Mouse (Mus musculus) kidney, embryonic 14.5 days (tissue): ENCODE data around the gene Six6. TPM values are rescaled to one million over a fixed set of nuclear protein-coding genes. Genes with fewer than 3 reads are reported as not detected.

Experiments used
- ATAC-seq: fragments of 200-750 bp; cut with Nextera tagmentation; 2 replicates; pipeline ENCODE4 v1.8.0; 2017; ENCODE audit warnings: moderate number of reproducible peaks, mild to moderate bottlenecking, moderate TSS enrichment, moderate library complexity; ENCODE audit not compliant: low FRiP score, low TSS enrichment
- H3K27ac ChIP-seq: fragments of 300-500 bp; sonication (generic); 2 replicates; pipeline ENCODE4 v1.5.1; 2014; ENCODE audit warnings: low read depth, mild to moderate bottlenecking, low read length, moderate library complexity, mixed read lengths
- H3K27me3 ChIP-seq: fragments of 300-500 bp; sonication (generic); 2 replicates; pipeline ENCODE4 v1.6.1; 2014; ENCODE audit warnings: mild to moderate bottlenecking, low read length; ENCODE audit not compliant: control insufficient read depth, insufficient read depth
- H3K36me3 ChIP-seq: fragments of 300-500 bp; sonication (generic); 2 replicates; pipeline ENCODE4 v1.6.1; 2014; ENCODE audit warnings: low read length, mixed read lengths; ENCODE audit not compliant: control insufficient read depth, insufficient read depth
- H3K4me1 ChIP-seq: fragments of 300-500 bp; sonication (generic); 2 replicates; pipeline ENCODE4 v1.6.1; 2014; ENCODE audit warnings: low read length, mixed read lengths; ENCODE audit not compliant: control insufficient read depth, insufficient read depth
- H3K4me2 ChIP-seq: fragments of 300-500 bp; sonication (generic); replicated peaks from 2 replicates; pipeline ENCODE4 v1.6.1; 2014; ENCODE audit warnings: low read depth, mild to moderate bottlenecking, low read length
- H3K4me3 ChIP-seq: fragments of 300-500 bp; sonication (generic); 2 replicates; pipeline ENCODE4 v1.5.1; 2014; ENCODE audit warnings: mild to moderate bottlenecking, low read length
- H3K9ac ChIP-seq: fragments of 300-500 bp; sonication (generic); 2 replicates; pipeline ENCODE4 v1.6.1; 2014; ENCODE audit warnings: low read depth, mild to moderate bottlenecking, low read length, moderate library complexity
- H3K9me3 ChIP-seq: fragments of 300-500 bp; sonication (generic); 2 replicates; pipeline ENCODE4 v1.6.1; 2016; ENCODE audit warnings: low read length; ENCODE audit not compliant: control insufficient read depth
- WGBS: fragments of 180-500 bp; shearing (Covaris S2); extraction: QIAGEN DNeasy Blood & Tissue Kit; methylation state at CpG from one replicate; pipeline ENCODE4 v1.1.7; 2014; 5-methylcytosine and 5-hydroxymethylcytosine counted together
- polyA plus RNA-seq: library from polyadenylated mRNA; unstranded; fragments of >200 nt; fragmentation: Nextera tagmentation; extraction: Ambion mirVana; gene quantifications from 2 replicates; pipeline ENCODE4 v1.2.1, GENCODE M21; 2014

The Six6 gene
- polyA plus RNA-seq, 1 experiment from 2014 or later: not detected

GRCm38 (mm10) chr12:72940822-72941397 lies 1.2 kb downstream of the Six6 start:
- Histone ChIP-seq H3K4me3 (no peak overlapping the region), H3K27ac (no peak overlapping the region), H3K9ac (no peak overlapping the region), H3K4me1 (peaks cover 4% of the 10 kb centered on the region; the same call in 1 of the 2 replicates), H3K36me3 (no peaks in the 10 kb centered on the region), H3K9me3 (no peaks in the 10 kb centered on the region), H3K27me3 (peaks cover 97% of the 10 kb centered on the region), H3K4me2 (no peak overlapping the region)
- 2% methylated on average over 11 of the region's 11 CpGs for whole genome bisulfite sequencing
- no peak for ATAC-seq

- no peak for ATAC-seq
Measured at GRCm38 (mm10) chr12:72941398-72942051, 1.8 kb downstream of the Six6 start.

GRCm38 (mm10) chr12:72942171-72942570 lies 2.5 kb downstream of the Six6 start:
- WGBS: 21% methylated on average over 6 of the region's 6 CpGs
- ATAC-seq: no peak
- H3K4me2 ChIP-seq: no peak overlapping the region

More at GRCm38 (mm10) chr12:72941398-72942051, 1.8 kb downstream of the Six6 start:
- no peaks in the 10 kb centered on the region for H3K9me3 ChIP-seq
- no peak overlapping the region for H3K4me2 ChIP-seq
- peaks cover 98% of the 10 kb centered on the region for H3K27me3 ChIP-seq
- peaks cover 4% of the 10 kb centered on the region; the same call in 1 of the 2 replicates for H3K4me1 ChIP-seq
- H3K27ac ChIP-seq: no peak overlapping the region
- no peaks in the 10 kb centered on the region for H3K36me3 ChIP-seq
- no peak overlapping the region for H3K9ac ChIP-seq
- WGBS: under 1% methylated on average over 32 of the region's 32 CpGs
- H3K4me3 ChIP-seq: no peak overlapping the region

GRCm38 (mm10) chr12:72943574-72944110 lies 4.0 kb downstream of the Six6 start:
- Histone ChIP-seq H3K36me3 (no peaks in the 10 kb centered on the region), H3K9me3 (no peaks in the 10 kb centered on the region), H3K9ac (no peak overlapping the region), H3K4me2 (no peak overlapping the region), H3K4me3 (no peak overlapping the region), H3K27me3 (peaks cover 99% of the 10 kb centered on the region), H3K4me1 (peaks cover 4% of the 10 kb centered on the region; the same call in 1 of the 2 replicates), H3K27ac (no peak overlapping the region)
- WGBS: 10% methylated on average over 2 of the region's 2 CpGs
- no peak for ATAC-seq

More at GRCm38 (mm10) chr12:72942171-72942570, 2.5 kb downstream of the Six6 start:
- peaks cover 99% of the 10 kb centered on the region for H3K27me3 ChIP-seq
- no peaks in the 10 kb centered on the region for H3K9me3 ChIP-seq
- no peak overlapping the region for H3K27ac ChIP-seq
- no peaks in the 10 kb centered on the region for H3K36me3 ChIP-seq
- no peak overlapping the region for H3K9ac ChIP-seq
- peaks cover 4% of the 10 kb centered on the region; the same call in 1 of the 2 replicates for H3K4me1 ChIP-seq
- H3K4me3 ChIP-seq: no peak overlapping the region

- Histone ChIP-seq H3K4me2 (peak overlapping the region; percentile 47), H3K4me3 (peak overlapping the region; percentile 38), H3K9ac (no peak overlapping the region), H3K27me3 (peaks cover 98% of the 10 kb centered on the region), H3K27ac (no peak overlapping the region), H3K36me3 (no peaks in the 10 kb centered on the region), H3K9me3 (no peaks in the 10 kb centered on the region), H3K4me1 (peaks cover 2% of the 10 kb centered on the region; the same call in 1 of the 2 replicates)
- ATAC-seq: no peak
- WGBS: 3% methylated on average over 24 of the region's 24 CpGs
Measured at GRCm38 (mm10) chr12:72944411-72945225, 4.9 kb downstream of the Six6 start.

GRCm38 (mm10) chr12:72945301-72946063 lies 5.8 kb downstream of the Six6 start:
- peak overlapping the region; percentile 38 for H3K4me3 ChIP-seq
- no peaks in the 10 kb centered on the region for H3K4me1 ChIP-seq
- H3K9ac ChIP-seq: no peak overlapping the region
- H3K36me3 ChIP-seq: no peaks in the 10 kb centered on the region
- H3K4me2 ChIP-seq: peak overlapping the region; percentile 47
- WGBS: under 1% methylated on average over 86 of the region's 89 CpGs
- peaks cover 98% of the 10 kb centered on the region for H3K27me3 ChIP-seq
- H3K27ac ChIP-seq: no peak overlapping the region
- no peaks in the 10 kb centered on the region for H3K9me3 ChIP-seq
- ATAC-seq: peak; percentile 43; the same call in 1 of the 2 replicates

GRCm38 (mm10) chr12:72946064-72946395 lies 6.3 kb downstream of the Six6 start:
- no peak overlapping the region for H3K4me2 ChIP-seq
- no peaks in the 10 kb centered on the region for H3K9me3 ChIP-seq
- no peaks in the 10 kb centered on the region for H3K4me1 ChIP-seq
- peak overlapping the region; percentile 38 for H3K4me3 ChIP-seq
- no peak for ATAC-seq
- WGBS: 6% methylated on average over 8 of the region's 8 CpGs
- H3K27ac ChIP-seq: no peak overlapping the region
- peaks cover 96% of the 10 kb centered on the region for H3K27me3 ChIP-seq
- H3K9ac ChIP-seq: no peak overlapping the region
- no peaks in the 10 kb centered on the region for H3K36me3 ChIP-seq

GRCm38 (mm10) chr12:72946805-72947204 lies 7.1 kb downstream of the Six6 start:
- no peaks in the 10 kb centered on the region for H3K36me3 ChIP-seq
- no peak for ATAC-seq
- H3K27me3 ChIP-seq: peaks cover 92% of the 10 kb centered on the region

More at GRCm38 (mm10) chr12:72946805-72947204, 7.1 kb downstream of the Six6 start:
- no peak overlapping the region for H3K27ac ChIP-seq
- no peak overlapping the region for H3K9ac ChIP-seq
- no peak overlapping the region for H3K4me3 ChIP-seq
- no peaks in the 10 kb centered on the region for H3K4me1 ChIP-seq
- no peaks in the 10 kb centered on the region for H3K9me3 ChIP-seq
- no peak overlapping the region for H3K4me2 ChIP-seq
